Mouse (Mus musculus): ENCODE measurements around the gene 4930513O06Rik. TPM values are rescaled to one million over a fixed set of nuclear protein-coding genes. Genes with fewer than 3 reads are reported as not detected.
A peak's percentile ranks its signal among the peaks of the same experiment; 100 is the strongest.

Gene 4930513O06Rik
- total and polyA plus RNA-seq, 2 experiments from 2014 or later: not detected

- ATAC-seq (no peak), DNase-seq (ENCODE audit: low spot score) (no peak)
- no peak overlapping the region for H3K4me3 ChIP-seq (ENCODE audit: low read length)
- H3K27ac ChIP-seq: no peak overlapping the region
- no peaks in the 10 kb centered on the region for H3K36me3 ChIP-seq (ENCODE audit: insufficient read depth, low read length)
- H3K4me2 ChIP-seq (ENCODE audit: low read depth, low read length): no peak overlapping the region
- H3K4me1 ChIP-seq (ENCODE audit: insufficient read depth, low read length): no peaks in the 10 kb centered on the region
- H3K9me3 ChIP-seq (ENCODE audit: low read length): no peaks in the 10 kb centered on the region
- no peak for TF ChIP-seq CTCF (IDR thresholded peaks at IDR 0.05; ENCODE audit: low read depth)
- H3K27me3 ChIP-seq (ENCODE audit: insufficient read depth, low read length): no peaks in the 10 kb centered on the region
- 86% methylated on average over 2 of the region's 2 CpGs for WGBS
- no peak overlapping the region for H3K9ac ChIP-seq (replicated peaks; ENCODE audit: low read length)
Observed at GRCm38 (mm10) chrX:139078493-139078892, 7.5 kb upstream of the 4930513O06Rik start.

DNA sequence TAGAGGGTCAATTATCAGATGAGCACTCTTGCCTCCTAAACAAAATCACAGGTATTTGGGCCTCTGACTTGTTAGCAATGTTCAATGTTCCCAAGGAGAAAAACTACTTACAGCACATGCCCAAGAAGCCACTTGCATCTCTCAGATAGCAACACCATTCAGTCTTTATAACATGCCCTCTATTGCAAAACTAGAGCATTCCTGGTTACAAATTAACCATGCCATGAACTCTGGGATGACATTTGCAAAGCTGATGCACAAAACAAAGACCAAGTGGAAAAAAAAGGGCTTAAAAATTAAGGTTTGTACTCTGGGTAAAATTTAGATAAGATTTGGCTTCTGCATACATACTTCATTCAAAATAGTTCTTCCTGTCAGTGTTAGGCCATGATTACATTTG lies 966 bp upstream of the 4930513O06Rik start, which contains the start of gene Serpina7:
Gene Serpina7 (minus strand): TSS at position 160 of the 400 bp plus-strand sequence.
- no peak for TF ChIP-seq CTCF (IDR thresholded peaks at IDR 0.05; ENCODE audit: low read depth)
- no peak for ATAC-seq
- Histone ChIP-seq H3K4me2 (ENCODE audit: low read depth, low read length) (no peak within 1 kb of the TSS), H3K4me1 (ENCODE audit: insufficient read depth, low read length) (no peaks in the 10 kb centered on the region), H3K36me3 (ENCODE audit: insufficient read depth, low read length) (no peaks in the 10 kb centered on the region), H3K27me3 (ENCODE audit: insufficient read depth, low read length) (no peaks in the 10 kb centered on the region), H3K27ac (no peak within 1 kb of the TSS), H3K4me3 (ENCODE audit: low read length) (no peak within 1 kb of the TSS), H3K9ac (replicated peaks; ENCODE audit: low read length) (no peak within 1 kb of the TSS), H3K9me3 (ENCODE audit: low read length) (no peaks in the 10 kb centered on the region)
- no peak for DNase-seq (ENCODE audit: low spot score)

GRCm38 (mm10) chrX:139097197-139097596 lies 11.2 kb downstream of the 4930513O06Rik start:
- ATAC-seq (no peak), DNase-seq (ENCODE audit: low spot score) (no peak)
- Histone ChIP-seq H3K9me3 (ENCODE audit: low read length) (no peaks in the 10 kb centered on the region), H3K27me3 (ENCODE audit: insufficient read depth, low read length) (no peaks in the 10 kb centered on the region), H3K4me2 (ENCODE audit: low read depth, low read length) (no peak overlapping the region), H3K4me1 (ENCODE audit: insufficient read depth, low read length) (no peaks in the 10 kb centered on the region), H3K4me3 (ENCODE audit: low read length) (no peak overlapping the region), H3K9ac (replicated peaks; ENCODE audit: low read length) (no peak overlapping the region), H3K36me3 (ENCODE audit: insufficient read depth, low read length) (no peaks in the 10 kb centered on the region), H3K27ac (no peak overlapping the region)
- no peak for TF ChIP-seq CTCF (IDR thresholded peaks at IDR 0.05; ENCODE audit: low read depth)
- 43% methylated on average over 1 of the region's 1 CpGs for WGBS

- DNase-seq (ENCODE audit: low spot score) (peak; percentile 53), ATAC-seq (peak; percentile 69; the same call in 1 of the 2 replicates)
- Histone ChIP-seq H3K4me3 (ENCODE audit: low read length) (no peak overlapping the region), H3K36me3 (ENCODE audit: insufficient read depth, low read length) (no peaks in the 10 kb centered on the region), H3K9ac (replicated peaks; ENCODE audit: low read length) (no peak overlapping the region), H3K4me2 (ENCODE audit: low read depth, low read length) (no peak overlapping the region), H3K27me3 (ENCODE audit: insufficient read depth, low read length) (no peaks in the 10 kb centered on the region), H3K27ac (no peak overlapping the region), H3K4me1 (ENCODE audit: insufficient read depth, low read length) (no peaks in the 10 kb centered on the region), H3K9me3 (ENCODE audit: low read length) (no peaks in the 10 kb centered on the region)
- TF ChIP-seq CTCF (IDR thresholded peaks at IDR 0.05; ENCODE audit: low read depth): no peak
- 52% methylated on average over 4 of the region's 4 CpGs for WGBS
Observed at GRCm38 (mm10) chrX:139134031-139134430, 48.0 kb downstream of the 4930513O06Rik start.

Other genes starting within 250 kb of the 4930513O06Rik start
- gene Nrk, start 171.8 kb upstream of the 4930513O06Rik start, total RNA-seq (2014; rRNA removed): 1.2 and 1.4 TPM in 2 replicates
- gene Nrk, start 171.8 kb upstream of the 4930513O06Rik start, polyA plus RNA-seq (2015; fragmentation: Nextera tagmentation; extraction: Ambion mirVana): 1.5 and 1.6 TPM in 2 replicates
- gene Serpina7, start 1.0 kb upstream of the 4930513O06Rik start, total RNA-seq (2014; rRNA removed): not detected in 2 replicates
- gene Serpina7, start 1.0 kb upstream of the 4930513O06Rik start, polyA plus RNA-seq (2015; fragmentation: Nextera tagmentation; extraction: Ambion mirVana): 0.09 TPM in 1 of 2 replicates, not detected in the other
- gene 4933428M09Rik, start 93.0 kb downstream of the 4930513O06Rik start, total RNA-seq (2014; rRNA removed): not detected in 2 replicates
- not detected in 2 replicates for gene 4933428M09Rik, start 93.0 kb downstream of the 4930513O06Rik start, polyA plus RNA-seq (2015; fragmentation: Nextera tagmentation; extraction: Ambion mirVana)
- 5.9 and 13.4 TPM in 2 replicates for gene Mum1l1, start 123.8 kb downstream of the 4930513O06Rik start, total RNA-seq (2014; rRNA removed)
- 10.7 and 11.8 TPM in 2 replicates for gene Mum1l1, start 123.8 kb downstream of the 4930513O06Rik start, polyA plus RNA-seq (2015; fragmentation: Nextera tagmentation; extraction: Ambion mirVana)
- not detected in 2 replicates for gene Trap1a, start 247.4 kb downstream of the 4930513O06Rik start, total RNA-seq (2014; rRNA removed)
- gene Trap1a, start 247.4 kb downstream of the 4930513O06Rik start, polyA plus RNA-seq (2015; fragmentation: Nextera tagmentation; extraction: Ambion mirVana): not detected in 2 replicates

Measured in hindbrain, postnatal 0 days (tissue).